Mouse (Mus musculus) hindbrain, embryonic 16.5 days (tissue): ENCODE measurements around the gene Yap1. TPM values are rescaled to one million over a fixed set of nuclear protein-coding genes. Genes with fewer than 3 reads are reported as not detected.

Experiments used
- ATAC-seq: fragments of 200-750 bp; cut with Nextera tagmentation; 2 replicates; pipeline ENCODE4 v1.8.0; 2017; ENCODE audit warnings: moderate TSS enrichment, moderate library complexity
- H3K27ac ChIP-seq: fragments of 300-500 bp; sonication (generic); 2 replicates; pipeline ENCODE4 v1.5.1; 2014; ENCODE audit warnings: low read depth, mild to moderate bottlenecking, control low read depth, low read length, moderate library complexity
- H3K27me3 ChIP-seq: fragments of 300-500 bp; sonication (generic); replicated peaks from 2 replicates; pipeline ENCODE4 v1.6.1; 2014; ENCODE audit warnings: low read length; ENCODE audit not compliant: control insufficient read depth, insufficient read depth
- H3K36me3 ChIP-seq: fragments of 300-500 bp; sonication (generic); 2 replicates; pipeline ENCODE4 v1.6.1; 2014; ENCODE audit warnings: mild to moderate bottlenecking, low read length, moderate library complexity, mixed read lengths; ENCODE audit not compliant: control insufficient read depth, insufficient read depth
- H3K4me1 ChIP-seq: fragments of 300-500 bp; sonication (generic); 2 replicates; pipeline ENCODE4 v1.6.1; 2014; ENCODE audit warnings: low read depth, low read length; ENCODE audit not compliant: control insufficient read depth, insufficient read depth
- H3K4me2 ChIP-seq: fragments of 300-500 bp; sonication (generic); 2 replicates; pipeline ENCODE4 v1.6.1; 2014; ENCODE audit warnings: mild to moderate bottlenecking, low read length, control low read depth, moderate library complexity
- H3K4me3 ChIP-seq: fragments of 300-500 bp; sonication (generic); 2 replicates; pipeline ENCODE4 v1.5.1; 2014; ENCODE audit warnings: mild to moderate bottlenecking, low read length, control low read depth, moderate library complexity
- H3K9ac ChIP-seq: fragments of 300-500 bp; sonication (generic); 2 replicates; pipeline ENCODE4 v1.6.1; 2014; ENCODE audit warnings: low read depth, mild to moderate bottlenecking, control low read depth, low read length, moderate library complexity
- H3K9me3 ChIP-seq: fragments of 300-500 bp; sonication (generic); 2 replicates; pipeline ENCODE4 v1.6.1; 2014; ENCODE audit warnings: mild to moderate bottlenecking, low read length, moderate library complexity; ENCODE audit not compliant: control insufficient read depth
- WGBS: fragments of 180-500 bp; shearing (Covaris S2); extraction: QIAGEN DNeasy Blood & Tissue Kit; methylation state at CpG from one replicate; pipeline ENCODE4 v1.1.7; 2014; 5-methylcytosine and 5-hydroxymethylcytosine counted together
- polyA plus RNA-seq: library from polyadenylated mRNA; unstranded; fragments of >200 nt; fragmentation: Nextera tagmentation; extraction: Ambion mirVana; gene quantifications from 2 replicates; pipeline ENCODE4 v1.2.1, GENCODE M21; 2015

Yap1 gene
- polyA plus RNA-seq, 1 experiment from 2014 or later, result 6.7 TPM

DNA sequence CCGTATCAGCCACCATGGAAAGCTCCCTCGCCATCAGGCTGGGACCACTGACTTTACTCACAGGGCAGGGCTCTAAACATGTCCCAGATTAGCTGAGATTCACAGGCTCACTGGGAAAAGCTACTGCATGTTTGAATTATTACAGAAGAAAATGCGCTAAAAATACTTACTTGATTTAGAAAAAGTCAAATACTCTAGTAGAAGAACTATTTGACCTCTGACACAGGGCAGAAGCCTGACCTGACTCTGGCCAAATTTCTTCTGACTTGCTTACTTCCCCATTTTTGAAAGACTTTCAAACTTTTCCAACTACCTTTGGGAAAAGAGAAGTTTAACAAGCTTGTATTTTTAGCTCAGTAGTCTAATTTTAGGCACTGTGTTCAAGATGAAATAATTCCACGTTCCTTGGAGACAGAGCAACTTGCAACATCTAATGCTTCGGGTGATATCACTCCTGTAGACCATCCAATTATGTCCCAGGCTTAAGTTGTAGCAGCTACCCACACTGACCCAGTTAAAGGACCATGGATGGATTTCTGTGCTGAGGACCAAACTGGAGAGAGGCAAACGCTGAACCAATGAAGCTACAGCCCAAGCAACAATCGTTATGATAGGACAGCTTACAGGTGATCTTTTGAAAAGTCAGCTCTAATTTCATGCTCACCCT is 60.5 kb downstream of the Yap1 start:
- no peaks in the 10 kb centered on the region for H3K4me1 ChIP-seq
- 92% methylated on average over 7 of the region's 7 CpGs for WGBS

GRCm38 (mm10) chr9:7942701-7943100 is 61.7 kb downstream of the Yap1 start:
- Histone ChIP-seq H3K4me1 (no peaks in the 10 kb centered on the region), H3K27ac (no peak overlapping the region), H3K4me3 (no peak overlapping the region), H3K9ac (no peak overlapping the region), H3K4me2 (no peak overlapping the region), H3K9me3 (no peaks in the 10 kb centered on the region), H3K36me3 (no peaks in the 10 kb centered on the region), H3K27me3 (no peaks in the 10 kb centered on the region)
- WGBS, result 93% methylated on average over 8 of the region's 8 CpGs
- no peak for ATAC-seq

More for the DNA sequence above, 60.5 kb downstream of the Yap1 start:
- no peak overlapping the region for H3K4me2 ChIP-seq
- no peak for ATAC-seq
- H3K9me3 ChIP-seq, result no peaks in the 10 kb centered on the region
- no peak overlapping the region for H3K4me3 ChIP-seq
- no peaks in the 10 kb centered on the region for H3K27me3 ChIP-seq
- no peaks in the 10 kb centered on the region for H3K36me3 ChIP-seq
- H3K27ac ChIP-seq, result no peak overlapping the region
- H3K9ac ChIP-seq, result no peak overlapping the region

GRCm38 (mm10) chr9:7940075-7940474 is 64.3 kb downstream of the Yap1 start:
- Histone ChIP-seq H3K27me3 (no peaks in the 10 kb centered on the region), H3K4me2 (no peak overlapping the region), H3K4me3 (no peak overlapping the region), H3K27ac (no peak overlapping the region), H3K9me3 (no peaks in the 10 kb centered on the region), H3K36me3 (no peaks in the 10 kb centered on the region), H3K4me1 (no peaks in the 10 kb centered on the region), H3K9ac (no peak overlapping the region)
- WGBS, result 96% methylated on average over 4 of the region's 4 CpGs
- no peak for ATAC-seq

GRCm38 (mm10) chr9:7934419-7934818 is 70.0 kb downstream of the Yap1 start:
- Histone ChIP-seq H3K9ac (no peak overlapping the region), H3K9me3 (0 out of 2 replicates have a peak, but pooled peaks cover 2% of the 10 kb centered on the region), H3K4me1 (no peaks in the 10 kb centered on the region), H3K4me3 (no peak overlapping the region), H3K4me2 (no peak overlapping the region), H3K36me3 (peaks cover 11% of the 10 kb centered on the region), H3K27ac (no peak overlapping the region), H3K27me3 (no peaks in the 10 kb centered on the region)
- no peak for ATAC-seq
- 94% methylated on average over 10 of the region's 10 CpGs for WGBS

GRCm38 (mm10) chr9:7929552-7929951 is 74.8 kb downstream of the Yap1 start:
- ATAC-seq, result no peak
- H3K4me3 ChIP-seq, result no peak overlapping the region
- no peaks in the 10 kb centered on the region for H3K4me1 ChIP-seq
- no peak overlapping the region for H3K4me2 ChIP-seq
- 0 out of 2 replicates have a peak, but pooled peaks cover 2% of the 10 kb centered on the region for H3K9me3 ChIP-seq
- peaks cover 11% of the 10 kb centered on the region for H3K36me3 ChIP-seq
- H3K27me3 ChIP-seq, result no peaks in the 10 kb centered on the region
- no peak overlapping the region for H3K9ac ChIP-seq
- WGBS, result 65% methylated on average over 6 of the region's 6 CpGs
- no peak overlapping the region for H3K27ac ChIP-seq

GRCm38 (mm10) chr9:7928866-7929265 is 75.5 kb downstream of the Yap1 start:
- H3K9me3 ChIP-seq, result 0 out of 2 replicates have a peak, but pooled peaks cover 2% of the 10 kb centered on the region
- no peak overlapping the region for H3K4me2 ChIP-seq
- H3K36me3 ChIP-seq, result peaks cover 4% of the 10 kb centered on the region
- no peak overlapping the region for H3K4me3 ChIP-seq
- H3K9ac ChIP-seq, result no peak overlapping the region
- no peak for ATAC-seq
- H3K27me3 ChIP-seq, result no peaks in the 10 kb centered on the region
- H3K27ac ChIP-seq, result no peak overlapping the region
- no peaks in the 10 kb centered on the region for H3K4me1 ChIP-seq
- WGBS, result 80% methylated on average over 3 of the region's 3 CpGs

GRCm38 (mm10) chr9:7928207-7928793 is 76.1 kb downstream of the Yap1 start:
- no peak for ATAC-seq
- H3K4me1 ChIP-seq, result no peaks in the 10 kb centered on the region
- H3K27me3 ChIP-seq, result no peaks in the 10 kb centered on the region
- H3K27ac ChIP-seq, result no peak overlapping the region
- 0 out of 2 replicates have a peak, but pooled peaks cover 2% of the 10 kb centered on the region for H3K9me3 ChIP-seq
- H3K4me2 ChIP-seq, result no peak overlapping the region
- 92% methylated on average over 3 of the region's 3 CpGs for WGBS
- H3K36me3 ChIP-seq, result peaks cover 3% of the 10 kb centered on the region; the same call in 1 of the 2 replicates
- no peak overlapping the region for H3K9ac ChIP-seq
- no peak overlapping the region for H3K4me3 ChIP-seq

DNA sequence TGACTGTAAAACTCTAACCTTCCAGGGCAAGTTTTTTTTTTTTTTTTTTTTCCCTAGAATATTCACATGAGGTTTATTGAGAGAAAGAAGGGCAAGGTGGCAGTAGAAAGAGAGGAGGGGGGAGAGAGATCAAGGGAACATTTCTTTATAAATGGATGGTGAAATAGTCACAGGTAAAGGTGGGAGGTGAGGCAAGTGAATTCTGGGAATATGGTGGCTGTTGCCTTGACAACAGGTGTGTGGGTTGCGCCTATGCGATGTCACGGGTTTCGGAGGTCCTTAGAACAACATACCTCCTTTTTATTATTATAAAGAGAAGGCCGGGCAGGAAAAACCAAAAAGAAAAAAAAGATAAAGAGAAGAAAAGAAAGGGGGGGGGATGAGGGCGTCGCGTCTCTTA is 89.5 kb downstream of the Yap1 start:
- 61% methylated on average over 8 of the region's 8 CpGs for WGBS
- Histone ChIP-seq H3K4me3 (no peak overlapping the region; the same call in 1 of the 2 replicates), H3K27ac (no peak overlapping the region), H3K9me3 (no peaks in the 10 kb centered on the region), H3K4me1 (no peaks in the 10 kb centered on the region), H3K9ac (peak overlapping the region; percentile 46; the same call in 1 of the 2 replicates), H3K4me2 (peak overlapping the region; percentile 65), H3K36me3 (no peaks in the 10 kb centered on the region), H3K27me3 (no peaks in the 10 kb centered on the region)
- ATAC-seq, result peak; percentile 51

GRCm38 (mm10) chr9:7914487-7914886 is 89.9 kb downstream of the Yap1 start:
- no peaks in the 10 kb centered on the region for H3K36me3 ChIP-seq

More at GRCm38 (mm10) chr9:7914487-7914886, 89.9 kb downstream of the Yap1 start:
- peak overlapping the region; percentile 0; the same call in 1 of the 2 replicates for H3K27ac ChIP-seq
- peak; percentile 98 for ATAC-seq
- peak overlapping the region; percentile 65 for H3K4me2 ChIP-seq
- no peaks in the 10 kb centered on the region for H3K9me3 ChIP-seq
- H3K9ac ChIP-seq, result peak overlapping the region; percentile 46
- no peaks in the 10 kb centered on the region for H3K27me3 ChIP-seq
- peak overlapping the region; percentile 23 for H3K4me3 ChIP-seq
- 2% methylated on average over 11 of the region's 11 CpGs for WGBS
- H3K4me1 ChIP-seq, result no peaks in the 10 kb centered on the region
